Mouse (Mus musculus) MEL (cell line): ENCODE data around the gene Ppp1r7. TPM values are rescaled to one million over a fixed set of nuclear protein-coding genes. Genes with fewer than 3 reads are reported as not detected.
A peak's percentile ranks its signal among the peaks of the same experiment; 100 is the strongest.

ENCODE experiments used
- DNase-seq: peaks from one replicate; pipeline ENCODE4 v3.0.0; 2011; ENCODE audit warnings: low read depth, low spot score
- H3K27ac ChIP-seq: 2 replicates; pipeline ENCODE4 v1.5.1; 2012; ENCODE audit warnings: low read depth, mild to moderate bottlenecking, control low read depth, low read length, moderate library complexity; ENCODE audit not compliant: control insufficient read depth
- H3K27me3 ChIP-seq, 2 experiments: fragments of 150-350 bp in 1 of 2; sonication (generic) in 1 of 2; 2 replicates each; pipeline ENCODE4 v1.6.1; 2012; ENCODE audit warnings: low read length in 2 of 2, mild to moderate bottlenecking in 2 of 2, improper control_type of control experiment in 1 of 2, moderate library complexity in 1 of 2; ENCODE audit not compliant: insufficient read depth in 2 of 2, control insufficient read depth in 1 of 2
- H3K36me3 ChIP-seq, 2 experiments: 2 replicates each; pipeline ENCODE4 v1.6.1; 2012 to 2014; ENCODE audit warnings: low read length in 2 of 2, improper control_type of control experiment in 1 of 2, inconsistent platforms in 1 of 2, mild to moderate bottlenecking in 1 of 2; ENCODE audit not compliant: insufficient read depth in 2 of 2, control insufficient read depth in 1 of 2
- H3K4me1 ChIP-seq, 2 experiments: fragments of 150-350 bp in 1 of 2; sonication (generic) in 1 of 2; 2 replicates each; pipeline ENCODE4 v1.6.1; 2012; ENCODE audit warnings: low read length in 2 of 2, improper control_type of control experiment in 1 of 2, mild to moderate bottlenecking in 1 of 2; ENCODE audit not compliant: insufficient read depth in 2 of 2, control insufficient read depth in 1 of 2
- H3K4me3 ChIP-seq, 2 experiments: fragments of 150-350 bp in 1 of 2; sonication (generic) in 1 of 2; 2 replicates each; pipeline ENCODE4 v1.5.1; 2012; ENCODE audit warnings: low read depth in 2 of 2, low read length in 2 of 2, mild to moderate bottlenecking in 2 of 2, moderate library complexity in 2 of 2, control low read depth in 1 of 2, improper control_type of control experiment in 1 of 2; ENCODE audit not compliant: control insufficient read depth in 1 of 2, insufficient read depth in 1 of 2
- H3K79me2 ChIP-seq: 2 replicates; pipeline ENCODE4 v1.6.1; 2012; ENCODE audit warnings: mild to moderate bottlenecking, low read length, moderate library complexity; ENCODE audit not compliant: control insufficient read depth, poor library complexity, insufficient read depth
- H3K9ac ChIP-seq: 2 replicates; pipeline ENCODE4 v1.6.1; 2012; ENCODE audit warnings: low read depth, mild to moderate bottlenecking, control low read depth, low read length, moderate library complexity; ENCODE audit not compliant: control insufficient read depth, poor library complexity, severe bottlenecking
- H3K9me3 ChIP-seq: fragments of 150-350 bp; sonication (generic); replicated peaks from 2 replicates; pipeline ENCODE4 v1.6.1; 2012; ENCODE audit warnings: mild to moderate bottlenecking, low read length, improper control_type of control experiment, moderate library complexity; ENCODE audit not compliant: insufficient read depth
- BHLHE40 ChIP-seq: IDR thresholded peaks from 2 replicates; pipeline ENCODE4 v1.6.1; 2012; ENCODE audit warnings: low read depth, mild to moderate bottlenecking, inconsistent platforms, low read length, improper control_type of control experiment, borderline replicate concordance
- CHD1 ChIP-seq: IDR thresholded peaks from 2 replicates; pipeline ENCODE4 v1.6.1; 2012; ENCODE audit warnings: low read depth, mild to moderate bottlenecking, inconsistent platforms, low read length, improper control_type of control experiment
- CHD2 ChIP-seq: IDR thresholded peaks from 2 replicates; pipeline ENCODE4 v1.6.1; 2011; ENCODE audit warnings: low read length, improper control_type of control experiment
- E2F4 ChIP-seq: IDR thresholded peaks from 2 replicates; pipeline ENCODE4 v1.6.1; 2011; ENCODE audit warnings: low read depth, low read length, improper control_type of control experiment, borderline replicate concordance
- ELF1 ChIP-seq: IDR thresholded peaks from 2 replicates; pipeline ENCODE4 v1.6.1; 2014; ENCODE audit warnings: low read depth, mild to moderate bottlenecking, inconsistent platforms, low read length, improper control_type of control experiment, moderate library complexity
- EP300 ChIP-seq, 2 experiments: IDR thresholded peaks; 2 replicates each; pipeline ENCODE4 v1.6.1; 2011; ENCODE audit warnings: improper control_type of control experiment in 2 of 2, low read length in 2 of 2, low read depth in 1 of 2, mild to moderate bottlenecking in 1 of 2
- ETS1 ChIP-seq: IDR thresholded peaks from 2 replicates; pipeline ENCODE4 v1.6.1; 2012; ENCODE audit warnings: low read depth, mild to moderate bottlenecking, inconsistent platforms, low read length, improper control_type of control experiment, moderate library complexity
- GATA1 ChIP-seq: IDR thresholded peaks from 2 replicates; pipeline ENCODE4 v1.6.1; 2011; ENCODE audit warnings: low read depth, low read length, improper control_type of control experiment
- HCFC1 ChIP-seq: IDR thresholded peaks from 2 replicates; pipeline ENCODE4 v1.6.1; 2012; ENCODE audit warnings: low read depth, mild to moderate bottlenecking, inconsistent platforms, low read length, improper control_type of control experiment, moderate library complexity
- KAT2A ChIP-seq: conservative IDR thresholded peaks from 2 replicates; pipeline ENCODE4 v1.6.1; 2012; ENCODE audit warnings: low read depth, low read length, improper control_type of control experiment, inconsistent platforms
- MAX ChIP-seq: IDR thresholded peaks from 2 replicates; pipeline ENCODE4 v1.6.1; 2011; ENCODE audit warnings: low read length, improper control_type of control experiment
- MAZ ChIP-seq: IDR thresholded peaks from 2 replicates; pipeline ENCODE4 v1.6.1; 2012; ENCODE audit warnings: low read depth, mild to moderate bottlenecking, inconsistent platforms, low read length, improper control_type of control experiment
- MEF2A ChIP-seq: IDR thresholded peaks from 2 replicates; pipeline ENCODE4 v1.6.1; 2014; ENCODE audit warnings: low read depth, mild to moderate bottlenecking, inconsistent platforms, low read length, improper control_type of control experiment; ENCODE audit not compliant: poor library complexity, insufficient replicate concordance, severe bottlenecking; ENCODE audit errors: extremely low read depth
- MXI1 ChIP-seq: IDR thresholded peaks from 2 replicates; pipeline ENCODE4 v1.6.1; 2011; ENCODE audit warnings: mild to moderate bottlenecking, low read depth, low read length, improper control_type of control experiment
- MYB ChIP-seq: IDR thresholded peaks from 2 replicates; pipeline ENCODE4 v1.6.1; 2011; ENCODE audit warnings: mild to moderate bottlenecking, low read depth, low read length, improper control_type of control experiment
- MYC ChIP-seq: IDR thresholded peaks from 2 replicates; pipeline ENCODE4 v1.6.1; 2011; ENCODE audit warnings: low read depth, mild to moderate bottlenecking, low read length, improper control_type of control experiment, moderate library complexity
- NELFE ChIP-seq: IDR thresholded peaks from 2 replicates; pipeline ENCODE4 v1.6.1; 2011; ENCODE audit warnings: low read depth, low read length, improper control_type of control experiment
- NRF1 ChIP-seq: IDR thresholded peaks from 2 replicates; pipeline ENCODE4 v1.6.1; 2014; ENCODE audit warnings: low read depth, mild to moderate bottlenecking, inconsistent platforms, low read length, improper control_type of control experiment, moderate library complexity; ENCODE audit not compliant: poor library complexity, insufficient read depth, severe bottlenecking
- POLR2A ChIP-seq, 2 experiments: IDR thresholded peaks; 2 replicates each; pipeline ENCODE4 v1.6.1; 2011 to 2012; ENCODE audit warnings: low read length in 2 of 2, mild to moderate bottlenecking in 2 of 2, control low read depth in 1 of 2, improper control_type of control experiment in 1 of 2, low read depth in 1 of 2, moderate library complexity in 1 of 2; ENCODE audit not compliant: control insufficient read depth in 1 of 2, insufficient read depth in 1 of 2, poor library complexity in 1 of 2
- POLR2AphosphoS5 ChIP-seq: IDR thresholded peaks from 2 replicates; pipeline ENCODE4 v1.6.1; 2012; ENCODE audit warnings: low read depth, borderline replicate concordance, mild to moderate bottlenecking, inconsistent platforms, low read length, moderate library complexity, mixed read lengths
- RAD21 ChIP-seq: IDR thresholded peaks from 2 replicates; pipeline ENCODE4 v1.6.1; 2011; ENCODE audit warnings: mild to moderate bottlenecking, low read depth, low read length, improper control_type of control experiment
- RCOR1 ChIP-seq: IDR thresholded peaks from 2 replicates; pipeline ENCODE4 v1.6.1; 2012; ENCODE audit warnings: low read depth, mild to moderate bottlenecking, inconsistent platforms, low read length, improper control_type of control experiment
- SIN3A ChIP-seq: IDR thresholded peaks from 2 replicates; pipeline ENCODE4 v1.6.1; 2012; ENCODE audit warnings: low read length, improper control_type of control experiment, inconsistent platforms
- SMC3 ChIP-seq: IDR thresholded peaks from 2 replicates; pipeline ENCODE4 v1.6.1; 2011; ENCODE audit warnings: low read depth, low read length, improper control_type of control experiment
- TAL1 ChIP-seq: IDR thresholded peaks from 2 replicates; pipeline ENCODE4 v1.6.1; 2012; ENCODE audit warnings: mild to moderate bottlenecking, inconsistent platforms, low read length, moderate library complexity, mixed read lengths
- TBP ChIP-seq: IDR thresholded peaks from 2 replicates; pipeline ENCODE4 v1.8.0; 2011; ENCODE audit warnings: low read depth, low read length, improper control_type of control experiment
- TCF12 ChIP-seq: IDR thresholded peaks from 2 replicates; pipeline ENCODE4 v1.6.1; 2014; ENCODE audit warnings: low read depth, mild to moderate bottlenecking, inconsistent platforms, low read length, improper control_type of control experiment, moderate library complexity
- UBTF ChIP-seq: IDR thresholded peaks from 2 replicates; pipeline ENCODE4 v1.6.1; 2012; ENCODE audit warnings: low read depth, mild to moderate bottlenecking, inconsistent platforms, low read length, improper control_type of control experiment, moderate library complexity, borderline replicate concordance; ENCODE audit not compliant: insufficient read depth
- USF1 ChIP-seq: IDR thresholded peaks from 2 replicates; pipeline ENCODE4 v1.6.1; 2014; ENCODE audit warnings: low read depth, mild to moderate bottlenecking, inconsistent platforms, low read length, improper control_type of control experiment, moderate library complexity
- USF2 ChIP-seq, 2 experiments: IDR thresholded peaks; 2 replicates each; pipeline ENCODE4 v1.6.1; 2011 to 2012; ENCODE audit warnings: improper control_type of control experiment in 2 of 2, low read length in 2 of 2, borderline replicate concordance in 1 of 2, inconsistent platforms in 1 of 2, low read depth in 1 of 2, mild to moderate bottlenecking in 1 of 2; ENCODE audit not compliant: insufficient read depth in 1 of 2
- ZC3H11A ChIP-seq: IDR thresholded peaks from 2 replicates; pipeline ENCODE4 v1.6.1; 2012; ENCODE audit warnings: low read depth, mild to moderate bottlenecking, inconsistent platforms, low read length, improper control_type of control experiment
- ZMIZ1 ChIP-seq: IDR thresholded peaks from 2 replicates; pipeline ENCODE4 v1.6.1; 2012; ENCODE audit warnings: low read depth, mild to moderate bottlenecking, inconsistent platforms, low read length, improper control_type of control experiment, moderate library complexity
- ZNF384 ChIP-seq: IDR thresholded peaks from 2 replicates; pipeline ENCODE4 v1.6.1; 2012; ENCODE audit warnings: low read depth, mild to moderate bottlenecking, inconsistent platforms, low read length, improper control_type of control experiment
- polyA plus RNA-seq, 2 experiments: library from polyadenylated mRNA; stranded (reverse) in 1 of 2; unstranded in 1 of 2; fragments of >175 nt in 1 of 2; fragments of >200 nt in 1 of 2; gene quantifications; 2 replicates each; pipeline versions ENCODE4 v1.2.1 to v1.2.4; 2012; ENCODE audit warnings: low replicate concordance in 2 of 2, low read depth in 1 of 2; ENCODE audit not compliant: insufficient read length in 2 of 2, insufficient read depth in 1 of 2, missing spikeins in 1 of 2
- total RNA-seq: library from RNA; depleted of rRNA; stranded (reverse); fragments of 300-350 nt; gene quantifications from 2 replicates; pipeline ENCODE4 v1.2.3, GENCODE M21; 2012; rRNA removed

The Ppp1r7 gene
- total RNA-seq (32.4 and 36.6 TPM in 2 replicates), polyA plus RNA-seq (100 to 1,000 TPM in 1 of 2 experiments, 10 to 100 TPM in 1; 74.9 to 131 TPM)

- peaks cover 7 to 22% of the 10 kb centered on the region in 2 experiments for H3K36me3 ChIP-seq
- peaks cover 35% of the 10 kb centered on the region for H3K79me2 ChIP-seq
- peak within 1 kb of the TSS; percentile 89 for H3K9ac ChIP-seq
- DNase-seq, result peak; percentile 100
- peak within 1 kb of the TSS; percentile 74 to 84 for H3K4me3 ChIP-seq
- no peaks in the 10 kb centered on the region for H3K27me3 ChIP-seq
- TF ChIP-seq CHD2 (no peak), ZC3H11A (no peak), MXI1 (peak; percentile 97), RCOR1 (no peak), TAL1 (no peak), POLR2A (IDR thresholded peaks at IDR 0.05; ENCODE audit: control insufficient read depth in 1 of 2, insufficient read depth in 1 of 2, low read depth in 1 of 2, low read length in 2 of 2, poor library complexity in 1 of 2) (peak; percentile 47 to 59; a peak in 2 of 4 replicates), CHD1 (no peak), ETS1 (peak; percentile 55; the same call in 1 of the 2 replicates), SMC3 (no peak), MAZ (peak; percentile 90), BHLHE40 (no peak), ZNF384 (no peak), SIN3A (peak; percentile 100), USF2 (IDR thresholded peaks at IDR 0.05; ENCODE audit: borderline replicate concordance in 1 of 2, insufficient read depth in 1 of 2, low read depth in 1 of 2, low read length in 2 of 2) (no peak), POLR2AphosphoS5 (no peak), RAD21 (no peak), MYC (0 out of 2 replicates have a peak, but pooled peaks have one; percentile 20), ZMIZ1 (0 out of 2 replicates have a peak, but pooled peaks have one; percentile 44), USF1 (no peak), UBTF (no peak), GATA1 (no peak), EP300 (IDR thresholded peaks at IDR 0.05; ENCODE audit: low read depth in 1 of 2, low read length in 2 of 2) (no peak), NELFE (peak; percentile 60; the same call in 1 of the 2 replicates), TCF12 (peak; percentile 25; the same call in 1 of the 2 replicates), MEF2A (no peak), MYB (no peak), E2F4 (peak; percentile 99), ELF1 (peak; percentile 61; the same call in 1 of the 2 replicates), MAX (peak; percentile 70), KAT2A (peak; percentile 56; the same call in 1 of the 2 replicates), NRF1 (peak; percentile 65), TBP (peak; percentile 66), HCFC1 (peak; percentile 92)
- peak within 1 kb of the TSS; percentile 72 for H3K27ac ChIP-seq
- H3K4me1 ChIP-seq, result peaks cover 6 to 14% of the 10 kb centered on the region in 2 experiments; a peak in 3 of 4 replicates
- no peaks in the 10 kb centered on the region for H3K9me3 ChIP-seq
Observed at GRCm38 (mm10) chr1:93342648-93343503, at the start of gene Ppp1r7, which contains the start of gene Pask. Ppp1r7 (plus strand) TSS chr1:93342854. Pask (minus strand) TSS chr1:93343482.
